Mouse (Mus musculus) lung, embryonic 15.5 days (tissue): ENCODE measurements at regions not wholly inside any gene's neighbourhood (a gene's known extent, or its start where the extent isn't known, plus 50 kb on each side); places are given as distances from the start of the nearest gene placed in this dataset.

ENCODE experiments used
- ATAC-seq: fragments of 200-750 bp; cut with Nextera tagmentation; 2 replicates; pipeline ENCODE4 v1.8.0; 2017; ENCODE audit warnings: moderate number of reproducible peaks, borderline replicate concordance; ENCODE audit not compliant: low FRiP score, low TSS enrichment; ENCODE audit errors: extremely low read depth
- H3K27ac ChIP-seq: fragments of 300-500 bp; sonication (generic); 2 replicates; pipeline ENCODE4 v1.5.1; 2015; ENCODE audit warnings: moderate library complexity, mild to moderate bottlenecking, inconsistent platforms
- H3K27me3 ChIP-seq: fragments of 300-500 bp; sonication (generic); 2 replicates; pipeline ENCODE4 v1.6.1; 2015; ENCODE audit warnings: inconsistent platforms
- H3K36me3 ChIP-seq: fragments of 300-500 bp; sonication (generic); 2 replicates; pipeline ENCODE4 v1.6.1; 2015; ENCODE audit warnings: inconsistent platforms
- H3K4me1 ChIP-seq: fragments of 300-500 bp; sonication (generic); 2 replicates; pipeline ENCODE4 v1.6.1; 2015; ENCODE audit warnings: inconsistent platforms
- H3K4me2 ChIP-seq: fragments of 300-500 bp; sonication (generic); 2 replicates; pipeline ENCODE4 v1.6.1; 2015; ENCODE audit warnings: inconsistent platforms, mild to moderate bottlenecking, moderate library complexity
- H3K4me3 ChIP-seq: fragments of 300-500 bp; sonication (generic); 2 replicates; pipeline ENCODE4 v1.5.1; 2015; ENCODE audit warnings: mild to moderate bottlenecking, inconsistent platforms
- H3K9ac ChIP-seq: fragments of 300-500 bp; sonication (generic); 2 replicates; pipeline ENCODE4 v1.6.1; 2015; ENCODE audit warnings: inconsistent platforms
- H3K9me3 ChIP-seq: fragments of 300-500 bp; sonication (generic); 2 replicates; pipeline ENCODE4 v1.6.1; 2016; ENCODE audit warnings: inconsistent platforms
- WGBS: fragments of 180-500 bp; shearing (Covaris S2); methylation state at CpG from one replicate; pipeline ENCODE4 v1.1.7; 2015; 5-methylcytosine and 5-hydroxymethylcytosine counted together

DNA sequence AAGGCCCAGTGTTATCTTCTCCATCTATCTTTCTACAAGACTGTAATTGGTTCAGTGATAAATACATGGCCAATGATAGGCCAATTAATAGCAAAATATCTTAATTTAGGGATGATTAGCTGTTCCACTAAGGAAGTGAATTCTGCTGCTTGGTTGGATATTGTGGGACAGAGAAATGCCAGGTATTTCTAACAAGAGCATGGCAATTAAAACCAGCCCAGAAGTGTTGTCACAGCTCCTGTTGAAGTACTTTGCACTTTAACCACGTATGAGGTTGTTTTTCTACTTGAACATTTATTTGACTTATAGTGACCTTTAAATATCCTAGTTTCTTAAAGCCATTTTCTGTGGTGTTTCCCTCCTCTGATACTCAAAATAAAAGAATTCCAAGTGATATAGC, 65.7 kb upstream of the Acsl4 start:
- Histone ChIP-seq H3K9ac (no peak overlapping the region), H3K36me3 (no peaks in the 10 kb centered on the region), H3K27ac (no peak overlapping the region), H3K9me3 (no peaks in the 10 kb centered on the region), H3K27me3 (no peaks in the 10 kb centered on the region), H3K4me1 (no peaks in the 10 kb centered on the region), H3K4me3 (no peak overlapping the region), H3K4me2 (no peak overlapping the region)
- WGBS, result 30% methylated on average over 1 of the region's 1 CpGs
- no peak for ATAC-seq

DNA sequence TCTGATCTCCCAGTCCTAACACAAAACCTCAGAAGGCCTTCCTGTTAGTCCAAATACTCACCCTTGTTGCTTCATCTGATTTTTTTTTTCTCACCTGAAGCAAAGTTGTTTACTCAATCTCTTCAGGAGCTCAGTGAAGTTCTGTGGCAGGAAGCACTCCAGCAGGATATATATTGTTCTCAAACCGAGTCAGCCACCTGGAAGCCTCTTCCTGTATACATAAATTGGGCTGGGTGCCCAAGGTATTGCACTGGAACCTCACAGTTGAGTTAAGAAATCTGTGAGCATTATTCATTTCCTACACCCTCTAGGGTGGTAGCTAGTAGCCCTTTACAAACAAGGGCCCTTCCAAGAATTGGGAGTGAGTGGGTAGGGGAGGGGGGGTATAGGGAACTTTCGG, 73.8 kb upstream of the Acsl4 start:
- no peaks in the 10 kb centered on the region for H3K36me3 ChIP-seq
- ATAC-seq, result peak; percentile 64; the same call in 1 of the 2 replicates
- H3K4me2 ChIP-seq, result no peak overlapping the region
- H3K27me3 ChIP-seq, result no peaks in the 10 kb centered on the region
- no peaks in the 10 kb centered on the region for H3K9me3 ChIP-seq
- H3K4me3 ChIP-seq, result no peak overlapping the region
- H3K9ac ChIP-seq, result no peak overlapping the region
- 31% methylated on average over 2 of the region's 2 CpGs for WGBS
- H3K4me1 ChIP-seq, result no peaks in the 10 kb centered on the region
- H3K27ac ChIP-seq, result peak overlapping the region; percentile 24; the same call in 1 of the 2 replicates

DNA sequence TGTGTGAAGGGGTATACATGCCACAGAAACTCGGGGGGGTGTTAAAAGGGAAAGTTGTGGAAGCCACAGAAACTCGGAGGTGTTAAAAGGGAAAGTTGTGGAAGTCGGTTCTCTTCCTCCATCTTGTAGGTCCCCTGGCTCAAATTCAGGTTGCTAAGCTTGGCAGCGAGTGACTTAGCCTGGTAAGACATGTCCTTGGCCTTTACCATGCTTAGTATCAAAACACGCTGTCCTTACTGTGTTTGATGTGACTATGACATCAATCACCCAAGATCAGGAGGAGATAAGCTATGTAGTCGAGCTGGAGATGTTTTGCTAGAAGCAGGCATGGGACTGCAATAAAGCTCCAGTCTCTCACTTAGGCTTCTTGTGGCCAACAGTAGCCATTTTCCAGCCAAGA, 74.4 kb upstream of the Acsl4 start:
- Histone ChIP-seq H3K4me3 (no peak overlapping the region), H3K27ac (0 out of 2 replicates have a peak overlapping the region, but pooled peaks have one; percentile 37), H3K4me1 (no peaks in the 10 kb centered on the region), H3K9me3 (no peaks in the 10 kb centered on the region), H3K27me3 (no peaks in the 10 kb centered on the region), H3K36me3 (no peaks in the 10 kb centered on the region), H3K4me2 (no peak overlapping the region), H3K9ac (no peak overlapping the region)
- WGBS, result 47% methylated on average over 6 of the region's 6 CpGs
- no peak for ATAC-seq

DNA sequence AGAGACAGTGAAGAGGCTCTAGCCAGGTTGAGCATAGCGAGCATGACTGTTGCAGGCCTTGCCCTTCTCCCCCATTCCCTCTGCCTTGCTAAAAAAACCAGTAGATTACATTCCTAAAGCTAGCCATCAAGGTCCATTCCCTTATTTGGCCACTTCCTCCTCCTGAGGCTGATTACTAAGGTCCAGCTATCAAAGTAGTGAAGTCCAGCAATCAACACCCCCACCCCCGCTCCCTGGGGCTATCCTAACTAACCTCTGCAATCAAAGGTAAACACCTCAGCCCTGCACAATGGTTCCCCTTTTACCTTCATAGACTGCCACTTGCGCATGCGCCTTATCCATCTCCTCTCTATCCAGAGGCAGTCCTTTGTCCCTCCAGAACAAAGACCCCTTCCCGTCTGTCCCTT, 77.5 kb upstream of the Acsl4 start:
- no peak overlapping the region for H3K4me2 ChIP-seq
- no peak overlapping the region for H3K27ac ChIP-seq
- WGBS, result 32% methylated on average over 5 of the region's 5 CpGs
- no peak overlapping the region for H3K4me3 ChIP-seq
- H3K27me3 ChIP-seq, result no peaks in the 10 kb centered on the region
- ATAC-seq, result no peak
- no peaks in the 10 kb centered on the region for H3K9me3 ChIP-seq
- no peak overlapping the region for H3K9ac ChIP-seq
- H3K4me1 ChIP-seq, result no peaks in the 10 kb centered on the region
- no peaks in the 10 kb centered on the region for H3K36me3 ChIP-seq

DNA sequence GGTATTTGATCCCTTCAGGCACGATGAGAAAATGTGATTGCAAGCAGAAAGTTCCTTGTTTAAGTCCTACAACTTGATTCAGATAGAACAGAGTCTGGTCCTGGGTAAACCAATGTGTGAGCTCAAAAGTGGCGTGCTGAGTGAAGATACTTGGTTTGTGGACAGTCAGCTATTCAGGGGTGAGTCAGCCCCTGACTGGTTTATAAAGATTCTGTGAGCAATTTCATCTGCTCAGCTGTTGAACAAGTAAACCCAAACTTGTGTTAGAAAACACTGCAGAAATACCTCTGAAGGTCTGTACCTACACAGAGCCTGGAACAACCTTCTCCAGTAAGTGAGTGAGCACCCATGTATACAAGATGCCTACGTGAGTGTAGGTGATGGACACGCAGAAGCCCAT, 78.1 kb upstream of the Acsl4 start:
- Histone ChIP-seq H3K27ac (no peak overlapping the region), H3K36me3 (no peaks in the 10 kb centered on the region), H3K9ac (no peak overlapping the region), H3K4me2 (no peak overlapping the region), H3K9me3 (no peaks in the 10 kb centered on the region), H3K27me3 (no peaks in the 10 kb centered on the region), H3K4me1 (no peaks in the 10 kb centered on the region), H3K4me3 (no peak overlapping the region)
- WGBS, result 52% methylated on average over 4 of the region's 4 CpGs
- no peak for ATAC-seq

DNA sequence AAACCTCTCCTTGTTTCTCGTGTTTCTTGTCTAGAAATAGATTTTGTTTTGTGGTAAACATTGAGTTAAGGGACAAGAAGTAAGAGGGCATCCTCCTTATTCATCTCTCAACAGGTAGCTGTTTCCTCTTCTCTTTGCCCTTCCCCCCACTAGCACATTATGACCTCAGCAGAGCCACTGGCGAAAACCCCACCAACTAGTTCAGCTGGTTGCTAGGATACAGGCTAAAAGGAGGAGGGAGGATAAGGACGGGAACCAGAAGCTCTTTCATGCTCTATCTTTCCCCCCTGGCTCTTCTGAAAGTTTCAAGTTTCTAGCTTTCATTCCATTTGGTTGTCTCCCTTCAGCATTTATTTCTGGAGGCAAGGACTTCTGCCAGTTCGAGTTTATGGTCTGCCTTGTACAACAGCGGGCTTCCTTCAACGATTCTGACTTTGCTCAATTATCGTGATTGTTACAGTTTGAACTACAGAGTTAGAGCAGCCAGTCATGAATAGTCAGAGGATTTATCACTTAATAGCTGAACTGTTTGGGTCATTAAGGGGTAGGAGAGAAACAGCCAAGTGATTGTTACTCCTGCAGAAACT, 78.8 kb upstream of the Acsl4 start:
- H3K4me2 ChIP-seq, result no peak overlapping the region
- H3K9me3 ChIP-seq, result no peaks in the 10 kb centered on the region
- H3K27ac ChIP-seq, result peak overlapping the region; percentile 45
- ATAC-seq, result no peak
- H3K36me3 ChIP-seq, result no peaks in the 10 kb centered on the region
- H3K27me3 ChIP-seq, result no peaks in the 10 kb centered on the region
- 25% methylated on average over 7 of the region's 7 CpGs for WGBS
- no peaks in the 10 kb centered on the region for H3K4me1 ChIP-seq
- no peak overlapping the region for H3K9ac ChIP-seq
- no peak overlapping the region for H3K4me3 ChIP-seq

DNA sequence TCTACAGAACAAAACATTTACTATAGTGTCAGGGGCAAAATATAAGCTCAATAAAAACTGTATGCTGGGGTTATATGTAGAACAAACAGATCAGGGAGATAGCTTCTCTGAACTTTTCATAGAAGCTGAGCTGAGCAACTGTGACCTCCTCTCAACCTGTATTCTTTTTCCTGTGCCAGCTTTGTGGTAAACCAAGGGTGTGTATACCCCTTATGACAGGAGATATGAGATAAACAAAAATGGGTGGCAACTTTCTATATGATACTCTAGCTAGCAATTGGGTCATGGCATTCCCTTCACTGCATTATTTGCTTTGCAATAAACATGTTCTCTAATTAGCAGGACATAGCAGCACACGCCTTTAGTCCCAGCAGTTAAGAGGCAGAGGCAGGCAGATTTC, 79.7 kb upstream of the Acsl4 start:
- H3K9ac ChIP-seq, result no peak overlapping the region
- no peak overlapping the region for H3K4me2 ChIP-seq
- WGBS, result 74% methylated on average over 1 of the region's 1 CpGs
- no peaks in the 10 kb centered on the region for H3K9me3 ChIP-seq
- peak overlapping the region; percentile 45 for H3K27ac ChIP-seq
- ATAC-seq, result no peak
- H3K27me3 ChIP-seq, result no peaks in the 10 kb centered on the region
- no peaks in the 10 kb centered on the region for H3K4me1 ChIP-seq
- H3K4me3 ChIP-seq, result no peak overlapping the region
- no peaks in the 10 kb centered on the region for H3K36me3 ChIP-seq

DNA sequence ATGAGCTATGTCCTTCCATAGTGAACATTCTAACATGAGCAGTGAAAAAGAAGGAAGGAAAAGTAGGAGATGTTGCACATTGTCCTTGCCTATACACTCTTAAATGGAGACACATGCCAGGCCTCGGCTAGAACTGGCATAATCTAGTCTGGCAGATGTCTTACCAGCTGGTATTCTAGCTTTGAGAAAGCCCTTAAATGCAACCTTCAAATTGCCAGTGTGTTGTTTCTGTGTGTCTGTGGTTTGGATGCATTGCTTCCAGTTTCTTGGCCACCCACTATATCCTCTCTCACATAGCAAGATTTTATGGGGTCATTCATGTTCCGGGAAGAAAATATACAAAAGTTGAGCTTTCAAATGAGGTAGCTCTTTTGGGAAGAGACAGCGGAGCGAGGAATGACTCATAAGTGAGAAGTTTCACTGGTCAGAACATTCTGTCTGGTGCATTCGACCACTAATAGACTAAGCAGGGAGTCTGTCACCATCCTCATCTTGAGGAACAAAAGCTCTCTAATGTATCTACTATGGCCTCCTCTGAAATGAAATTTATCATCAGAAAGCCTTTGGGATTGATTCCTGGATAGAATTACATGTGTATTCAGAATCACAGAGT, 91.0 kb upstream of the Acsl4 start:
- Histone ChIP-seq H3K27ac (no peak overlapping the region), H3K4me2 (no peak overlapping the region), H3K9me3 (no peaks in the 10 kb centered on the region), H3K4me1 (no peaks in the 10 kb centered on the region), H3K27me3 (no peaks in the 10 kb centered on the region), H3K36me3 (no peaks in the 10 kb centered on the region), H3K4me3 (no peak overlapping the region), H3K9ac (no peak overlapping the region)
- WGBS, result 83% methylated on average over 5 of the region's 5 CpGs
- ATAC-seq, result no peak

DNA sequence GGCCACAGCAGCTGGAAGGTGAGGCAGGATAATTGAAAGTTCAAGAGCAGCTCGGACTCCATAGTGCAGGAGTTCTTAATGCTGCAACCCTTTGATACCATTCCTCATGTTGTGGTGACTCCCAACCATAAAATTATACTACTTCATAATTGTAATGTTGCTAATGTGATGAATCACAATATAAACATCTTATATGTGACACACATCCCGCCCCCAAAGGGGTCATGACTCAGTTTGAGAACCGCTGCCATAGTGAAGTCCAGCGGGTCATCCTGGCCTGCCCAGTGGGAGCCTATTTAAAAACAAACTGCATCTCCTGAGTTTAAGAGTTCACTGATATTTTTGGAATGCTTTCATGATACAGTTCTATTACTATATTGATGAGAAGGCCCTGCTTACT, 97.7 kb upstream of the Acsl4 start:
- H3K27me3 ChIP-seq, result no peaks in the 10 kb centered on the region
- no peak overlapping the region for H3K9ac ChIP-seq
- no peaks in the 10 kb centered on the region for H3K36me3 ChIP-seq
- ATAC-seq, result no peak
- H3K27ac ChIP-seq, result no peak overlapping the region
- no peaks in the 10 kb centered on the region for H3K4me1 ChIP-seq
- no peaks in the 10 kb centered on the region for H3K9me3 ChIP-seq
- H3K4me2 ChIP-seq, result no peak overlapping the region
- no peak overlapping the region for H3K4me3 ChIP-seq
- WGBS, result 75% methylated on average over 4 of the region's 4 CpGs

DNA sequence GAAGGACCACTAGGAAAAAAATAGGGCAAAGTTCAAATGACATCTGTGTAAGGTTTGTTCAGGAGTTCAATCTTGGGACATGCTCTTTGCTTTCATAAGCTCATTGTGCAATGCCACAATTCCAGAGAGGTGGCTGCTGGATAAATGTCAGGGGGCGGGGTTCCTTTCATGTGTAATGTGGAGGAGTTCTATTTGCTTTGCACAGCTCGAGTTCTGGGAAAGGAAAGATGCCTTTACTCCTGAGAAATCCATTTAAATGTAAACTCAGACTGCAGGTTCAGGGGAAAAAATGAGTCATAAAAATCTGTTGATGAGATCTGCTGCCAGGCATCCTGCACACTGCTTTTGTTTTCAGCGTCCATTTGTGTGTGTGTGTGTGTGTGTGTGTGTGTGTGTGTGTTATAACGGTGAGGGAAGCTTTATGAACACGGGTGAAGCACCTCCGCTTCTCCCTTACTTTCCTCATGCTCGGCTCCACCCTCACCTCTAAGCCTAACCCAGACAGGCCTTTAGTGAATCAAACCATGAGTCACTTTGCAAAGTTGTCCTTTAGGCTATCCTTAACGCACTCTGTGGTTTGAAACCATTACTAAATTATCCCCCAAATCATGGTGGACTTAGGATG, 99.9 kb upstream of the Acsl4 start:
- Histone ChIP-seq H3K36me3 (no peaks in the 10 kb centered on the region), H3K4me2 (no peak overlapping the region), H3K9ac (no peak overlapping the region), H3K4me1 (no peaks in the 10 kb centered on the region), H3K4me3 (no peak overlapping the region), H3K27ac (peak overlapping the region; percentile 5; the same call in 1 of the 2 replicates), H3K9me3 (no peaks in the 10 kb centered on the region), H3K27me3 (no peaks in the 10 kb centered on the region)
- peak; percentile 59; the same call in 1 of the 2 replicates for ATAC-seq
- 49% methylated on average over 8 of the region's 8 CpGs for WGBS

DNA sequence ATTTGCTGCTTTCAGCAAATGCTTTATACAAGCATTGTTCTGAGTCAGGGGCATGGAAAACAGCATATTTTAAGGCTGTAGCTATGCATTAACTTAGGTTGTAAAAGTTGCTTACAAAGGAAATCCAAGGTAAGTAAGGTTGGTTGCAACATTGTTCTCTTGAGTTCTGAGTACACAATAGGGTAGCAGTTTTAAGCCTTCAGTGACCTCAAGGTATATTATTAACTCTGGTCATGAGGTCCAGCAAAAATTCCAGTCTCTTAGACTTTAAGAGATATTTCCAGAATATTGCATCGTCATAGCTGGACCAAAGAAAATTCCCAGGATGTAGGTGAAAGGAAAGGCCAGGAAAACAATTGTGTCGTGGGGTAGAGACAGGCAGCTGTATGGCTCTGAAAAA, 110.8 kb upstream of the Acsl4 start:
- H3K4me1 ChIP-seq, result no peaks in the 10 kb centered on the region
- H3K9ac ChIP-seq, result no peak overlapping the region
- no peaks in the 10 kb centered on the region for H3K9me3 ChIP-seq
- H3K27me3 ChIP-seq, result no peaks in the 10 kb centered on the region
- WGBS, result 50% methylated on average over 2 of the region's 2 CpGs
- no peaks in the 10 kb centered on the region for H3K36me3 ChIP-seq
- no peak overlapping the region for H3K4me2 ChIP-seq
- no peak overlapping the region for H3K4me3 ChIP-seq
- no peak overlapping the region for H3K27ac ChIP-seq
- ATAC-seq, result no peak

DNA sequence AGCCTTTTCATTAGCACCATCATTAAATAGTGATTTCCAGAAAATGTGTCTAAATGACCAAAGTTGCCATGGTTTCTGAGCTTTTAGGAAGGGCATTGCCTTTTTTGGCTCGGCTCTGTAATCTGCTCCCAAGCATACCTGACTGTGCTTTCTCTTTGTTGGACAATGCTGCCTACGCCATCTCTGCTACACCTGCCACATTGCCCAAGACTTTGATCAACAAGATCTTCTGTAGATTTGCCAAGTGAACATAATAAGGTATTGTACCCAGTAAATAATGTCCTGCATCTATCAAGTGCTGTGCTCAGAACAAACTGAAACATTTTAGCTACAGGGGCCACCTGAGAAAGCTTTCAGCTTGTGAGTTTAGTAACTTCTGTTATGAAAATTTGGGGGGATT, 114.6 kb upstream of the Acsl4 start:
- H3K27me3 ChIP-seq, result no peaks in the 10 kb centered on the region
- H3K27ac ChIP-seq, result no peak overlapping the region
- no peak for ATAC-seq
- WGBS, result 70% methylated on average over 2 of the region's 2 CpGs
- H3K36me3 ChIP-seq, result no peaks in the 10 kb centered on the region
- no peak overlapping the region for H3K4me2 ChIP-seq
- no peak overlapping the region for H3K9ac ChIP-seq
- H3K4me3 ChIP-seq, result no peak overlapping the region
- no peaks in the 10 kb centered on the region for H3K4me1 ChIP-seq
- no peaks in the 10 kb centered on the region for H3K9me3 ChIP-seq
